ENCODE assay signal across 14 mouse cellular contexts in the genomic region with DNA sequence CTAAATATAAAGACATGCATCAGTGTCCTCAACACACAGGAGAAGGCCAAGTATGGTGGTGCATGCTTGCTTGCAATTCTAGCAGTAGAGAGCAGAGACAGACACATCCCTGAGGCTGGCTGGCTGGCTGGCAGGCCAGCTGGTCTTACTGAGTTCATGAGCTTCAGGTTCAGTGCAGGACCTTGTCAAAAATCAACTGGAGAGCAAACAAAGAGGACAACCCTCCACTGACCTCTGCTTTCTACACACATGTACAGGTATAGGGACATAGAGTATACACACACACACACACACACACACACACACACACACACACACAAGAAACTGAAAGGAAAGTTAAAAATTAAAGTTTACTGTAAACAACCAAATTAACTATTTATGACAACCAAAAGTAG. TPM values are rescaled to one million over a fixed set of nuclear protein-coding genes. Genes with fewer than 3 reads are reported as not detected.
"Had no signal": no experiment of that assay in that cellular context is flagged by ENCODE, and none has a peak within 500 bp of the region (broad histone marks: within the 10 kb centered on the region; RNA-seq: fewer than 3 reads in every experiment).

No protein-coding gene starts in this region.

- H3K36me3 ChIP-seq: hindbrain, embryonic 13.5 days; limb, embryonic 10.5 days; lung, embryonic 15.5 days; midbrain, embryonic 13.5 days; neural tube, embryonic 12.5 days had no signal

- H3K9me3 ChIP-seq: hindbrain, embryonic 13.5 days; limb, embryonic 10.5 days; lung, embryonic 15.5 days; midbrain, embryonic 13.5 days; neural tube, embryonic 12.5 days had no signal

- H3K9ac ChIP-seq: hindbrain, embryonic 13.5 days; lung, embryonic 15.5 days; midbrain, embryonic 13.5 days; neural tube, embryonic 12.5 days had no signal

- H3K4me2 ChIP-seq: hindbrain, embryonic 13.5 days; midbrain, embryonic 13.5 days; neural tube, embryonic 12.5 days had no signal

- H3K27me3 ChIP-seq: hindbrain, embryonic 13.5 days; lung, embryonic 15.5 days; midbrain, embryonic 13.5 days; neural tube, embryonic 12.5 days had no signal

- H3K4me3 ChIP-seq: hindbrain, embryonic 13.5 days; left cerebral cortex, adult 2 months; limb, embryonic 10.5 days; lung, embryonic 15.5 days; midbrain, embryonic 13.5 days; myocyte; neural tube, embryonic 12.5 days had no signal

- DNase-seq: kidney, adult 8-10 months; kidney, postnatal 25 days; right cerebral cortex, postnatal 14 days; thymus, adult 18-20 months; thymus, postnatal 25 days had no signal

- H3K4me1 ChIP-seq: midbrain, embryonic 13.5 days; neural tube, embryonic 12.5 days had no signal

- ATAC-seq: hindbrain, postnatal 0 days; midbrain, embryonic 13.5 days had no signal

- H3K27ac ChIP-seq: hindbrain, embryonic 13.5 days; hindbrain, postnatal 0 days; left cerebral cortex, adult 2 months; limb, embryonic 10.5 days; lung, embryonic 15.5 days; midbrain, embryonic 13.5 days; neural tube, embryonic 12.5 days had no signal

RNA-seq across cellular contexts. Expression of a gene that starts 42.1 kb away (rescaled TPM):
- total RNA-seq: megakaryocyte-erythroid progenitor cell, adult 5-6 weeks had no signal

RNA-seq across cellular contexts. Expression of a gene that starts 47.4 kb away (rescaled TPM):
- total RNA-seq: hindbrain, postnatal 0 days; left cerebral cortex, adult 2 months; megakaryocyte-erythroid progenitor cell, adult 5-6 weeks had no signal
- polyA plus RNA-seq: hindbrain, embryonic 13.5 days; hindbrain, postnatal 0 days; midbrain, embryonic 13.5 days had no signal
